Mouse (Mus musculus) midbrain, embryonic 10.5 days (tissue): ENCODE results near the gene Dexi. TPM values are rescaled to one million over a fixed set of nuclear protein-coding genes. Genes with fewer than 3 reads are reported as not detected.

ENCODE experiments used
- DNase-seq: peaks from one replicate; pipeline ENCODE4 v3.0.0-alpha.2; 2017; ENCODE audit warnings: low spot score
- H3K27ac ChIP-seq: fragments of 300-500 bp; sonication (generic); replicated peaks from 2 replicates; pipeline ENCODE4 v1.5.1; 2016; ENCODE audit warnings: mild to moderate bottlenecking
- H3K27me3 ChIP-seq: fragments of 300-500 bp; sonication (generic); 2 replicates; pipeline ENCODE4 v1.6.1; 2016; ENCODE audit warnings: low read depth, mild to moderate bottlenecking; ENCODE audit not compliant: poor library complexity, severe bottlenecking
- H3K36me3 ChIP-seq: fragments of 300-500 bp; sonication (generic); 2 replicates; pipeline ENCODE4 v1.6.1; 2016; ENCODE audit warnings: mild to moderate bottlenecking, moderate library complexity
- H3K4me1 ChIP-seq: fragments of 300-500 bp; sonication (generic); 2 replicates; pipeline ENCODE4 v1.6.1; 2016
- H3K4me3 ChIP-seq: fragments of 300-500 bp; sonication (generic); 2 replicates; pipeline ENCODE4 v1.5.1; 2016; ENCODE audit warnings: mild to moderate bottlenecking, moderate library complexity
- H3K9me3 ChIP-seq: fragments of 300-500 bp; sonication (generic); replicated peaks from 2 replicates; pipeline ENCODE4 v1.6.1; 2016; ENCODE audit warnings: mild to moderate bottlenecking
- WGBS: fragments of 180-500 bp; shearing (Covaris S2); methylation state at CpG from one replicate; pipeline ENCODE4 v1.1.7; 2016; 5-methylcytosine and 5-hydroxymethylcytosine counted together
- polyA plus RNA-seq: library from polyadenylated mRNA; unstranded; fragments of >200 nt; fragmentation: Nextera tagmentation; extraction: Ambion mirVana; gene quantifications from 2 replicates; pipeline ENCODE4 v1.2.1, GENCODE M21; 2016

Dexi gene
- polyA plus RNA-seq, 1 experiment from 2014 or later: 15.6 TPM

DNA sequence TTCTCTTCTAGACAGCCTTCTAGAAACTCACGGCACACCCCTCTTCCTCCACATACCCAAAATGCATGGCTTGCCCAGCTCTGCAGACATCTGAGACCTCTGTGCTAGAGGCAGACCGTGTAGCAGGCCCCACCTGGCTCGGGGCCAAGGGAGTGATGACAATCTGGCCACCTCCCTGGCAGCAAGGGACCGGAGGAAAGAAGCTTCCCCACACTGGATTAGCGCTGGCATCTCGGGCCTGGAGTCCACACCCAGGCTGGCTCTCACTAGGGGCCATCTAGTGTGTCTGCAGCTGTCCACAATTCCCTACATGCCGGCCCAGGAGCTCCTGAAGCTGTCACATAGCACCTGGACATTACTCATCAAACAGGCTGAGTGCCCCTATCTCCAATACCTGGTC lies 8.3 kb downstream of the Dexi start:
- H3K27me3 ChIP-seq: no peaks in the 10 kb centered on the region
- H3K36me3 ChIP-seq: peaks cover 41% of the 10 kb centered on the region
- 87% methylated on average over 7 of the region's 7 CpGs for WGBS
- H3K27ac ChIP-seq: no peak overlapping the region
- H3K9me3 ChIP-seq: no peaks in the 10 kb centered on the region
- H3K4me3 ChIP-seq: no peak overlapping the region
- H3K4me1 ChIP-seq: peaks cover 8% of the 10 kb centered on the region
- no peak for DNase-seq

DNA sequence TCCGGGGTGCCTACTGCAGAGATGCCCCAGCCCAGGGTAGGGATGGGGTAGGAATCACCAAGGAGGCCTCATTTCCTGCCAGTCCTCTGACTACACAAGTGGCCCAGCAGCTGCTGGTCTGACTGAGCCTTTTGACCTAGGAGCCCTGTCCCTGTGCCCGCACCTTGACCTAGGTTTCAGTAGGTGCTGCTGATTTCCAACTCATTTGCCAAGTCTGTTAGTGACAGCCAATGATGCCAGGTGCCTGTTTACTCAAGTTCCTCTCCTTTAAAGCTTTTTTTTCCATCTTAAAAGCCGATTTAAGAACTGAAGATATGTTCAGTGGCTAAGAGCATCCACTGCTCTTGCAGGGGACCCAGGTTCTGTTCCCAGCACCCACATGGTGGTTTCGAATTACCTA lies 9.1 kb downstream of the Dexi start:
- Histone ChIP-seq H3K9me3 (no peaks in the 10 kb centered on the region), H3K27ac (no peak overlapping the region), H3K36me3 (peaks cover 41% of the 10 kb centered on the region), H3K27me3 (no peaks in the 10 kb centered on the region), H3K4me1 (0 out of 2 replicates have a peak, but pooled peaks cover under 1% of the 10 kb centered on the region), H3K4me3 (no peak overlapping the region)
- DNase-seq: no peak
- WGBS: 92% methylated on average over 4 of the region's 4 CpGs

DNA sequence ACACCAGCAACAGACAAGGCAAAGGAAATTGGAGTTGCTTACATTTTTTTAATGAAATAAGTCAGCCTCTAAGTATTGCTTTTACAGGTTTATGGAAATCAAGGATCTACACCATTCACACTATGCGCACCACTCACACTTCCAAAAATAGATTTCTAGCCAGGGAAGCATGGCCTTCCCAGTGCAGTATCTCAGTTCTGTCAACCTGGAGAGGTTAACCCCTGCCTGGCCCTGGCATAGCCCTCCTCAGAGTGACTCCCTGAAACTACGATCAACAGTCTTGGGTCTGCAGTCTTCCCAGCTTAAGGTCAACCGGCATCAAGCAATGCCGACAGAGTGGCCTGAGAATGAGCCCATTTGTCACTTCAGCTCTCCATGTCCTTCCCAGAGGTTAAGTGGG lies 12.7 kb downstream of the Dexi start:
- H3K4me3 ChIP-seq: no peak overlapping the region
- H3K4me1 ChIP-seq: no peaks in the 10 kb centered on the region
- no peak overlapping the region for H3K27ac ChIP-seq
- WGBS: 94% methylated on average over 4 of the region's 4 CpGs
- H3K36me3 ChIP-seq: peaks cover 32% of the 10 kb centered on the region
- no peaks in the 10 kb centered on the region for H3K27me3 ChIP-seq
- no peak for DNase-seq
- no peaks in the 10 kb centered on the region for H3K9me3 ChIP-seq

DNA sequence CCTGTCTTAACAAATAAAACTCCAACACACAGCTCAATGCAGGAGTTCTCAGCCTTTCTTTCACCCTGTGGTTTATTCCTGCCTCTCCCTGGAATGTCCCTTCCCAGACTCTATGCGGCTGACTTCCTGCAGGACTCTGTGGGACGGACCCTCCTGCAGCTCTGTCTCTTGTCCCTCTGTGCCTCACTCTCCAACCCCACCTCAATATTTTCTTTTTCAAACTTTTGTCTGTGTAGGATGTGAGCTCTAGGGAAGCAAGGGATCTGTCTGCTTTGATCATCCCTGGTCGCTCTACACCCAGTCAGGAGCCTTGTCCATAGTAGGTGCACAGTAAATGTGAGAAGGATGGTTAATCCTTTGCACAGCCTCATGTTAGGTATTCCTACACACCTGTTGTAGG lies 14.5 kb downstream of the Dexi start:
- Histone ChIP-seq H3K27ac (no peak overlapping the region), H3K27me3 (no peaks in the 10 kb centered on the region), H3K4me3 (no peak overlapping the region), H3K36me3 (peaks cover 23% of the 10 kb centered on the region), H3K9me3 (no peaks in the 10 kb centered on the region), H3K4me1 (no peaks in the 10 kb centered on the region)
- DNase-seq: no peak
- 81% methylated on average over 3 of the region's 3 CpGs for WGBS

DNA sequence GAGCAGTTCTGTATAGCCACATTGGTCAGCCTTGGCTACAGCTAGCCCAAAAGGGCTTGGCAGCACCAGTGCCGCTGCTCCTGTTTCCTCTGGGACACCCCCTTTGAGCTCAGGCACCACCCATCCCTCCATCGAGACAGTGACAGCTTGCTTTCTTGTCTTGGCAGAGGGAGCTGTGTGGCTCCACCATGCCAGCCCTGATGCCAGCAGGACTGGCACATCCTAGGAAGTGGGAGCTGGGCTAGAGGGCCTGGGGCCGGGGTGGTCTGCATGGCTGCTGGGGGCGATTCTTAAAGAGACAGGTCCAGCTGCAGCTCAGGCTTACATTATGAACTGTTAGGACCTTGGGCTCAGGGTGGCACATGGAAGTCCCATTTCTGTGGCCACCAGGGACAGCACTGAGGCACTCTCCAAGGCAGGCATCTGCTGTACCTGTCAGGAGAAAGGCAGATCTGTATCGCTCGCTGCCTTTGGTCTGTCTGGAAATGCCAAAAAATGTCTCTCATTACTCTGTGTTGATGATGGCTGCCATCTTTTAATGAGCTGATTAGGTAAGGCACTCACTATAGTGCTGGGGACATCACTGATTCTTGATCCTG lies 15.7 kb downstream of the Dexi start:
- Histone ChIP-seq H3K27me3 (no peaks in the 10 kb centered on the region), H3K36me3 (peaks cover 21% of the 10 kb centered on the region), H3K9me3 (no peaks in the 10 kb centered on the region), H3K27ac (no peak overlapping the region), H3K4me3 (no peak overlapping the region), H3K4me1 (no peaks in the 10 kb centered on the region)
- DNase-seq: no peak
- 83% methylated on average over 6 of the region's 6 CpGs for WGBS

DNA sequence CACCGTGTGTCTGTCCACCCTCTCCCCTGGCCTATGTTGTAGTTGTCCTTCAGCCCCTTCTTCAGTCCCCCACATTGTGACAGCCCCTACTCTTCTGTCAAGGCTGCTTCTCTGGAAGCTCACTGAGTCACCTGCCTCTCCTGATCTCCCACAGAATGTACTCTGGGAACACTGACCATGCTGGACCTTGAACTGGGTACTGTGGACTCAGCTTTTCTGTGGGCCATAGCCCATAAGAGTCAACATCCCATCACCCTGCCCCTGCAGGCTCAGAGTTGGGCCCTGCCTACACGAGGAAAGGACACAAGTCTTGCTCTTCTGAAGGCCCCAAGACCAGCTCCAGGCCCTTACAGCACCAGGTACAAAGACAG lies 17.3 kb downstream of the Dexi start:
- no peak overlapping the region for H3K4me3 ChIP-seq
- H3K27ac ChIP-seq: no peak overlapping the region; the same call in 1 of the 2 replicates
- no peaks in the 10 kb centered on the region for H3K9me3 ChIP-seq
- H3K36me3 ChIP-seq: peaks cover 10% of the 10 kb centered on the region
- 76% methylated on average over 2 of the region's 2 CpGs for WGBS
- no peak for DNase-seq
- no peaks in the 10 kb centered on the region for H3K4me1 ChIP-seq
- no peaks in the 10 kb centered on the region for H3K27me3 ChIP-seq

DNA sequence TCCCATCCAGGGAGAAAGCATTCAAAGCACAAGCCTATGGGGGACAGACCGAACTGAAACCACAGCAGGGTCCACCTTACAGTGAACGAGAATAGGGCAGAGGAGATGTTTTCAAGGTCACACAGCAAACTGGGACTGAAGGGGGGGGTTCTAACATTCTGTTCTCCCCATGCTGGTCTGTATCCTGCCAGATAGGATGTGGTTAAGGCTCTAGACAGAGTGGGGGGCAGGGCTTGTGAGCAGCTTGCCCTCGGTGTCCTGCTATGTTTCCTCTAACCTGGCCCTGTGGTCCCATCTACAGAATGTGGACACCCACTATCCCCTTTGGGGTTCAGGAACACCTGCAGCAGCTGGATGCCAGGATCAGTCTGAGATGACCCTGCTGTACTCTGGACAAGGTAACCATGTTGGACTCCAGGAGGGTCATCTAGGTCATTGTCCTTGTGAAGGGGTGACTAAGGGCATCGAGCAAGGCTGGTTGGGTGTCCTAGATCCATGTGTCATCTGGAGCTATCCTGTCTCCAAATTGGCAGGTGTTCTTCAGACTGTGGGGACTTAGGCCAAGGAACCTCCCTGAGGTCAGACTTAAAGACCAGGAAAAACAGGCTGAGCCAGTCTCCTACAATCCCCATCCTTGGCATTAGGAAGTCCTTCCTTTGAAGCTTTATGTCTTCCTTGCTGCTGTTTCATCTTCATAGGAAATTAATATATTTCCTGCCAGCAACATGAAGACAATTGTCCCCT lies 17.8 kb downstream of the Dexi start:
- Histone ChIP-seq H3K36me3 (peaks cover 4% of the 10 kb centered on the region), H3K27me3 (no peaks in the 10 kb centered on the region), H3K4me3 (no peak overlapping the region), H3K9me3 (no peaks in the 10 kb centered on the region), H3K4me1 (no peaks in the 10 kb centered on the region), H3K27ac (no peak overlapping the region)
- WGBS: 84% methylated on average over 4 of the region's 4 CpGs
- DNase-seq: no peak

DNA sequence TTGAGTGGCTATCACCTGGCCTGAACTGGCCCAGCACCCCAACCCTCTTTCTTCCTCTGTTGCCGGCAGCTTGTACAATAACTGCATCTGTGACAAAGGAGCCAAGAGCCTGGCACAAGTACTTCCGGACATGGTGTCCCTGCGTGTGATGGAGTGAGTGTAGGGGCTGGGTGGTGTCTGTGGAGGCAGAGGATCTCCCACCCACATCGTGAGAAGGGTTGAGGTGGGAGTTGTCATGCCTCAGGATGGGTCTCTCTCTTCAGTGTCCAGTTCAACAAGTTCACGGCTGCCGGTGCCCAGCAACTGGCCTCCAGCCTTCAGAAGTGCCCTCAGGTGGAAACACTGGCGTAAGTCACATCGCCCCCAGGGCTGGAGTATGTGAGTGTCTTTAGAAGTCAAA lies 19.2 kb downstream of the Dexi start:
- Histone ChIP-seq H3K36me3 (no peaks in the 10 kb centered on the region), H3K4me1 (no peaks in the 10 kb centered on the region), H3K4me3 (no peak overlapping the region), H3K9me3 (no peaks in the 10 kb centered on the region), H3K27me3 (no peaks in the 10 kb centered on the region), H3K27ac (no peak overlapping the region)
- 93% methylated on average over 8 of the region's 8 CpGs for WGBS
- DNase-seq: no peak

DNA sequence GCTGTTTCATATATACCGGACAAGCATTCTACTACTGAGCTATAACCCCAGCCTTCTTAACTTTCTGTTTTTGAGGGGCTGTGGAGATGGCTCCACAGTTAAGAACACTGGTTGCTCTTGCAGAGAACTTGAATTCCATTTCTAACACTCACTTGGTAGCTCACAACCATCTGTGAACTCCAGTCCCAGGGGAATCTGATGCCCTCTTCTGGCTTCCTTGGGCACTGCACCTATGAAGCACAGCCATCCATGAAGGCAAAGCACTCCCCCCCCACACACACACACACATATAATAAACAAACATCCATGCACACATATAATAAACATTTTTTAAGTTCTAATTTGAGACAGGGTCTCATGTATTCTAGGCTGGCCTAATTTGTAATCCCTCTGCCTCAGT lies 20.0 kb downstream of the Dexi start:
- no peaks in the 10 kb centered on the region for H3K36me3 ChIP-seq
- no peaks in the 10 kb centered on the region for H3K9me3 ChIP-seq
- no peaks in the 10 kb centered on the region for H3K4me1 ChIP-seq
- WGBS: 73% methylated on average over 1 of the region's 1 CpGs
- H3K4me3 ChIP-seq: no peak overlapping the region
- no peak overlapping the region for H3K27ac ChIP-seq
- no peaks in the 10 kb centered on the region for H3K27me3 ChIP-seq
- DNase-seq: peak; percentile 55

DNA sequence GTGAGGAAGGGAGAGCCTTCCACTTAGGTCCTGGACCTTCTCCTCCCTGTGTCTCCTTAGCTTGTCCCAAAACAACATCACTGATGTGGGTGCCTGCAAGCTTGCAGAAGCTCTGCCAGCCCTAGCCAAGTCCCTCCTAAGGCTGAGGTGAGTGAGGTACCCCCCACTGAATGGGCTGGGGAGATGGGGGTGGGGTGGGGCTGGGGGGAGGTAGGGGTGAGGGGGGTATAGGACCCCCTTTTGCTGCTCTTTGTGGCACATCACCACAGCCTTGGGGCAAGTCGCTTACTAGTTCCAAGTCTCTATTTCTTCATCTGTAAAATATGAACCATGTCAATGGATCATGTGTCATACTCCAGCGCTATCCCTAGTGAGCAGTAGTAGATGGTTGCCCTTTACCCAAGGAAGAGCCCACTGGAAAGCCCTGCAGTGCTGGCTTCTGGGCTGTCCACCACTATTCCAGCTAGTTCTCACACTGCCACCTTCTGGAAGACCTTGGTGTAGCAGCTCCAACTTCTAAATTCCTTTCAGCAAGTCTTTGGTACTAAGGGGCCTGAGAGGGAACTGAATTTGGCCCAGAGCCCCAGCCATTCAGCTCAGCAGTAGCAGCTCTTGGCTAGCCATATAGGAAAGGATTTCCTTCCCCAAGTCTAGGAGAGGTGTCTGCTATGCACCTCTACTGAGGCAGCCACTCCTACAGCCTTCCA lies 21.8 kb downstream of the Dexi start:
- H3K9me3 ChIP-seq: no peaks in the 10 kb centered on the region
- no peaks in the 10 kb centered on the region for H3K4me1 ChIP-seq
- 37% methylated on average over 2 of the region's 2 CpGs for WGBS
- no peaks in the 10 kb centered on the region for H3K36me3 ChIP-seq
- H3K27me3 ChIP-seq: no peaks in the 10 kb centered on the region
- no peak overlapping the region for H3K27ac ChIP-seq
- peak; percentile 77 for DNase-seq
- no peak overlapping the region for H3K4me3 ChIP-seq

DNA sequence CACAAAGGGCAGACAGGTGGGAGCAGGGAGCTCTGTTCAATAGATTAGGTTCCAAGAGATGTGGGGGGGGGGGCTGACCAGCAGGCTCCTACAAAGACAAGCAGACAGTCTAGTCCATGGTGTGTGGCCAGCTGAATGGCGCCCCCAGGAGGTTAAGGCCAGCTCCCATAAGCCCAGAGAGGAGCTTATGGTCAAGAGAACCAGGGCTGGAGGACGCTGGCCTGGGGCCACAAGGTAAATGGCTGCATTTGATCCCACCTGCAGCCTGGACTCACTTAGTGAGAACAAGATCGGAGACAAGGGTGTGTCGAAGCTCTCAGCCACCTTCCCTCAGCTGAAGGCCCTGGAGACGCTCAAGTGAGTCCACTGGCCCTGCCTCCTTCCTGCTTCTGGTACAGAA lies 24.8 kb downstream of the Dexi start:
- Histone ChIP-seq H3K4me1 (no peaks in the 10 kb centered on the region), H3K27ac (no peak overlapping the region), H3K9me3 (no peaks in the 10 kb centered on the region), H3K27me3 (no peaks in the 10 kb centered on the region), H3K36me3 (no peaks in the 10 kb centered on the region), H3K4me3 (no peak overlapping the region)
- DNase-seq: no peak
- WGBS: 61% methylated on average over 5 of the region's 5 CpGs

DNA sequence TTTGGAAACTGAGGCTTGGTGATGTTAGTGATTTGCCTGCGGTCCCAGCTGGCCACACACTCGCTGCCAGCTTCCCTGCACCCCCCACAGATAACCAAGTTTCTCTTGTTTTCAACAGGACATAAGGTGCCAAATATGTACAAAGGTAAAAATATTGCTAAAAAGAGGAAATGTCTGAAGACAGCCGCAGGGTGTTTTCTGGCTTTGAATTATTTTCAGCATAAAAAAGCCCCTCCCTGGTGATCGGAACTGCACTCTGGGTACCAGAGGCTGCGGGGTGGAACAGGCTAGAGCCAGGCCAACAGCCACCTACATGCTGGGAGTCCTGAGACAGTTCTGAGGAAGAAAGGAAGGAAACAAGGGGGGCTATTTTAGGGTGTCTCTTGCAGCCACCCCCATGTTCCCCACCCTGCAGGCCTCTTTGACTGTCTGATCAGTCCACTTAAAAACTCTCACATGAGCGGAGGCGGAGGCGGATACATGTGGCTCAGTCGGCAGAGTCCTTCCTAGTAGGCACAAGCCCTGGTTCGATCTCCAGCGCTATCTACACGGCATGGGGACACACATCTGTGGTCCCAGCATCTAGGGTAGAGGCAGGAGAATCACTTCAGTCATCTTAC lies 26.8 kb downstream of the Dexi start:
- no peak overlapping the region for H3K4me3 ChIP-seq
- H3K27me3 ChIP-seq: no peaks in the 10 kb centered on the region
- 89% methylated on average over 12 of the region's 12 CpGs for WGBS
- no peak for DNase-seq
- H3K9me3 ChIP-seq: no peaks in the 10 kb centered on the region
- H3K27ac ChIP-seq: no peak overlapping the region
- H3K4me1 ChIP-seq: no peaks in the 10 kb centered on the region
- H3K36me3 ChIP-seq: no peaks in the 10 kb centered on the region

DNA sequence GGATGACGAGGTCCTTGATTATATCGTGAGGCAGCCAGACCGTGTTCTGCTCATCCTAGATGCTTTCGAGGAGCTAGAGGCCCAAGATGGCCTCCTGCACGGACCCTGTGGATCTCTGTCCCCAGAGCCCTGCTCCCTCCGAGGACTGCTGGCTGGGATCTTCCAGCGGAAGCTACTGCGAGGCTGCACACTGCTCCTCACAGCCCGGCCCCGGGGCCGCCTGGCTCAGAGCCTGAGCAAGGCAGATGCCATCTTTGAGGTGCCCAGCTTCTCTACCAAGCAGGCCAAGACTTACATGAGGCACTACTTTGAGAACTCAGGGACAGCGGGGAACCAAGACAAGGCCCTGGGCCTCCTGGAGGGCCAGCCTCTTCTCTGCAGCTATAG lies 31.7 kb downstream of the Dexi start:
- WGBS: 85% methylated on average over 12 of the region's 12 CpGs
- no peak overlapping the region for H3K4me3 ChIP-seq
- H3K27me3 ChIP-seq: no peaks in the 10 kb centered on the region
- H3K9me3 ChIP-seq: no peaks in the 10 kb centered on the region
- H3K4me1 ChIP-seq: no peaks in the 10 kb centered on the region
- H3K27ac ChIP-seq: no peak overlapping the region
- no peak for DNase-seq
- no peaks in the 10 kb centered on the region for H3K36me3 ChIP-seq
